Mouse (Mus musculus) heart, adult 2 months (tissue): ENCODE measurements around the gene Ccdc58.

Source experiments
- CTCF ChIP-seq: fragments of 200-600 bp; IDR thresholded peaks from 2 replicates; pipeline ENCODE4 v1.8.1; 2022; ENCODE audit warnings: antibody characterized with exemption, mild to moderate bottlenecking, moderate library complexity
- EP300 ChIP-seq: fragments of 200-500 bp; IDR thresholded peaks from 2 replicates; pipeline ENCODE4 v1.6.1; 2011; ENCODE audit warnings: low read depth, low read length, control low read depth; ENCODE audit not compliant: insufficient read depth
- POLR2A ChIP-seq: fragments of 200-500 bp; IDR thresholded peaks from 2 replicates; pipeline ENCODE4 v1.6.1; 2011; ENCODE audit warnings: mild to moderate bottlenecking, low read depth, low read length, control low read depth; ENCODE audit not compliant: insufficient read depth

- TF ChIP-seq CTCF: no peak
- TF ChIP-seq POLR2A: no peak
- no peak for TF ChIP-seq EP300
These were observed 66.7 kb downstream of the Ccdc58 start for GRCm38 (mm10) chr16:36138201-36138600.
